Mouse (Mus musculus) neural tube, embryonic 14.5 days (tissue): ENCODE results near the gene Plekhj1. TPM values are rescaled to one million over a fixed set of nuclear protein-coding genes. Genes with fewer than 3 reads are reported as not detected.

Experiments
- ATAC-seq: fragments of 200-750 bp; cut with Nextera tagmentation; 2 replicates; pipeline ENCODE4 v1.8.0; 2017; ENCODE audit warnings: low read depth, mild to moderate bottlenecking, moderate TSS enrichment, moderate library complexity
- H3K27ac ChIP-seq: fragments of 300-500 bp; sonication (generic); 2 replicates; pipeline ENCODE4 v1.5.1; 2014; ENCODE audit warnings: low read depth, mild to moderate bottlenecking, control low read depth, low read length, moderate library complexity, mixed read lengths
- H3K27me3 ChIP-seq: fragments of 300-500 bp; sonication (generic); 2 replicates; pipeline ENCODE4 v1.6.1; 2014; ENCODE audit warnings: low read length; ENCODE audit not compliant: control insufficient read depth, insufficient read depth
- H3K36me3 ChIP-seq: fragments of 300-500 bp; sonication (generic); 2 replicates; pipeline ENCODE4 v1.6.1; 2014; ENCODE audit warnings: low read length, mixed read lengths; ENCODE audit not compliant: control insufficient read depth, insufficient read depth
- H3K4me1 ChIP-seq: fragments of 300-500 bp; sonication (generic); 2 replicates; pipeline ENCODE4 v1.6.1; 2014; ENCODE audit warnings: low read length; ENCODE audit not compliant: control insufficient read depth, insufficient read depth
- H3K4me2 ChIP-seq: fragments of 300-500 bp; sonication (generic); 2 replicates; pipeline ENCODE4 v1.6.1; 2014; ENCODE audit warnings: mild to moderate bottlenecking, low read depth, low read length, control low read depth
- H3K4me3 ChIP-seq: fragments of 300-500 bp; sonication (generic); 2 replicates; pipeline ENCODE4 v1.5.1; 2014; ENCODE audit warnings: low read depth, low read length, control low read depth, mixed read lengths
- H3K9ac ChIP-seq: fragments of 300-500 bp; sonication (generic); replicated peaks from 2 replicates; pipeline ENCODE4 v1.6.1; 2014; ENCODE audit warnings: low read depth, mild to moderate bottlenecking, control low read depth, low read length, mixed read lengths
- H3K9me3 ChIP-seq: fragments of 300-500 bp; sonication (generic); 2 replicates; pipeline ENCODE4 v1.6.1; 2016; ENCODE audit warnings: low read length; ENCODE audit not compliant: control insufficient read depth
- WGBS: fragments of 180-500 bp; shearing (Covaris S2); extraction: QIAGEN DNeasy Blood & Tissue Kit; methylation state at CpG from one replicate; pipeline ENCODE4 v1.1.7; 2014; 5-methylcytosine and 5-hydroxymethylcytosine counted together
- polyA plus RNA-seq: library from polyadenylated mRNA; unstranded; fragments of >200 nt; fragmentation: Nextera tagmentation; extraction: Ambion mirVana; gene quantifications from 2 replicates; pipeline ENCODE4 v1.2.1, GENCODE M21; 2014

Gene Plekhj1
- polyA plus RNA-seq, 1 experiment from 2014 or later = 126 TPM

DNA sequence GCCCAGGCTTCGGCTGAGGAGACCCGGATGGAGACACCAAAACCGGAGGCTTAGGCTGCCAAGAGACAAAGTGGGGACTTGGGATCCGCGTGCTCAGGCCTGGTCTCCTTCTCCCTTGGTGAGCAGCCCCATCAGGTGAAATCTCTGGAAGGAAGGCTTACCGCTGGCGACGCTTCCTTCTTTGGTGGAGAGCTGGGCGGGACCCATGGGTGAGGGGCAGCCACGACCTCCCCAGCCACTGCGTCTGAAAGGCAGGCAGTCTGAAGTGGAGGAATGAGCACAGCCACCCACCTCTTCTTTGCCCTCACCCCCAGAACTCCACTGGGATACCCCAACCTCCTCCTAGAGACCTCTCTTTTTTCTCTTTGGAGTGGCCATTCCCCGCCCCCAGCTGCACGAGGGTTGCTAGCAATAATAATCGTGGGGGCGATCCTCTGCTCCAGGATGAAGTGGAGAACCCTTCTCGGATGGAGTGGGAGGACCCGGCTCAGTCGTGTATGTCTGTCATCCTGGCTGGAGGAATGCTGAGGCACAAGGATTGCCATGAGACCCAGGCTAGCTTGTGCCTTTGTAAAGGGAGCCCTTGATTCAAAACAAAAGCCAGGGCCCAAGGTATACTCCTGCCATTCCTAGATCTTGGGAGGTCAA, 10.7 kb upstream of the Plekhj1 start:
- 9% methylated on average over 18 of the region's 18 CpGs for WGBS

DNA sequence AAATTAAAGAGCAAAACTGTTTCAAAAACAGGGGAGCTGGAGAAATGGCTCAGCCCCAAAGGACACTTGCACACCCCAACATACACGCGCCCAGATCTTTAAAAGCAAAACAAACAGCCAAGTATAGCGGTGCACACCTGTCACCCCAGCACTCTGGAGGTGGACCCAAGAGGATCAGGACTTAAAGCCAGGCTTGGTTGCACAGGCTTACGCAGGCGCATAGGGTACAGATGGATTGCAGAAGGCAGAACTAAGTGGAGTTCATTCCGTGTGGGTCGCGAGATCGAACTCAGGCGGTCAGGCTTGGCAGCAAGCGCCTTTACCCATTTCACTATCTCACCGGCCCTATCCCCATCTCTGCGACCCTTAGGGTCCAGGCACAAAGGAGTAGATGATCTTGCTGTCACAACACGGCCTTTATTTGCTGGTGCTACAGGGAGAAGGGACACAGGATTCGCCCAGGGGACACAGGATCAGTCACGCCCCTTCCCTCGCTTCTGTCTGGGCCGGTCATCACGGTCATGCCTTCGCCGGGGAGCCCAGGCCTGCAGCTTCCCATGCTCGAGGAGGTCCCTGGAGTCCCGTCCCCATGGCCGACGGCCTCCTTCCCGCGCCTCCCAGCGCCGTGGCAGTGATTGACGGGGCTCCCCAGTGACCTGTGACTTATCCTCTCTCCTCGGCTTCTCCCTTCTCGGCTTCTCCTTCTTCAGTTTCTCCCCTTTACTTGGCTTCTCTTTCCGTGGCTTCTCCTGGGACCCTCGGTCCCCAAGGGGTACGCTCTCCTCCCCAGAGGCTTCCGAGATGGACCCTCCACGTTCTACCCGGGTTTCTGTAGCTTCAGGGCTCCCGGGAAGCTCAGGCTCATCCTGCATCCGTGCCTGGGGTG, 9.9 kb upstream of the Plekhj1 start:
- Histone ChIP-seq H3K27me3 (peaks cover 8% of the 10 kb centered on the region), H3K36me3 (peaks cover 13% of the 10 kb centered on the region; the same call in 1 of the 2 replicates), H3K4me3 (no peak overlapping the region), H3K27ac (no peak overlapping the region), H3K9ac (peak overlapping the region; percentile 28; the same call in 1 of the 2 replicates), H3K9me3 (no peaks in the 10 kb centered on the region), H3K4me2 (peak overlapping the region; percentile 21; the same call in 1 of the 2 replicates), H3K4me1 (peaks cover 17% of the 10 kb centered on the region)
- no peak for ATAC-seq
- WGBS = 22% methylated on average over 40 of the region's 40 CpGs

More for the DNA sequence above, 10.7 kb upstream of the Plekhj1 start:
- Histone ChIP-seq H3K36me3 (peaks cover 5% of the 10 kb centered on the region; the same call in 1 of the 2 replicates), H3K4me1 (peaks cover 17% of the 10 kb centered on the region), H3K9ac (peak overlapping the region; percentile 28; the same call in 1 of the 2 replicates), H3K4me3 (no peak overlapping the region), H3K9me3 (no peaks in the 10 kb centered on the region), H3K4me2 (peak overlapping the region; percentile 21; the same call in 1 of the 2 replicates), H3K27me3 (peaks cover 8% of the 10 kb centered on the region), H3K27ac (no peak overlapping the region)
- no peak for ATAC-seq

DNA sequence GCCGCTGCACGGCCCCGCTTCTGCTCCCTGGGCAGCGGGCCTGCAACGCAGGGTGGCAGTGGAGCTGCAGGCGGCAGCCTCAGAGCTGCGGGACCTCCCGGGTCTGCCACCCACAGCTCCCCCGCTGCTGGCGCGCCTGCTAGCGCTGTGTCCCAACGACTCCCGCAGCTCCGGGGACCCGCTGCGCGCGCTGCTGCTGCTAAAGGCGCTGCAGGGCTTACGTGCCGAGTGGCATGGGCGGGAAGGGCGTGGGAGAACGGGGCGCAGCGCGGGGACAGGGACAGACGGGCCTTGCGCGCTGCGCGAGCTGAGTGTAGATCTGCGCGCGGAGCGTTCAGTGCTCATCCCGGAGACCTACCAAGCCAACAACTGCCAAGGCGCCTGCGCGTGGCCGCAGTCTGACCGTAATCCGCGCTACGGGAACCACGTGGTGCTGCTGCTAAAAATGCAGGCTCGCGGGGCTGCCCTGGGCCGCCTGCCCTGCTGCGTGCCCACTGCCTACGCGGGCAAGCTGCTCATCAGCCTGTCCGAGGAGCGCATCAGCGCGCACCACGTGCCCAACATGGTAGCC, 8.7 kb upstream of the Plekhj1 start:
- ATAC-seq = peak; percentile 83
- H3K27me3 ChIP-seq = peaks cover 8% of the 10 kb centered on the region
- WGBS = under 1% methylated on average over 57 of the region's 58 CpGs

GRCm38 (mm10) chr10:80806341-80807056, 8.1 kb upstream of the Plekhj1 start:
- peaks cover 31% of the 10 kb centered on the region for H3K36me3 ChIP-seq
- H3K4me1 ChIP-seq = peaks cover 17% of the 10 kb centered on the region
- peak overlapping the region; percentile 71 for H3K9ac ChIP-seq
- peak overlapping the region; percentile 48 for H3K4me3 ChIP-seq
- ATAC-seq = no peak
- WGBS = 41% methylated on average over 34 of the region's 34 CpGs
- peaks cover 8% of the 10 kb centered on the region for H3K27me3 ChIP-seq
- H3K27ac ChIP-seq = peak overlapping the region; percentile 90
- H3K4me2 ChIP-seq = peak overlapping the region; percentile 96
- no peaks in the 10 kb centered on the region for H3K9me3 ChIP-seq

More for the DNA sequence above, 8.7 kb upstream of the Plekhj1 start:
- H3K4me1 ChIP-seq = peaks cover 17% of the 10 kb centered on the region
- H3K9ac ChIP-seq = peak overlapping the region; percentile 71
- H3K4me2 ChIP-seq = peak overlapping the region; percentile 96
- no peaks in the 10 kb centered on the region for H3K9me3 ChIP-seq
- H3K36me3 ChIP-seq = peaks cover 25% of the 10 kb centered on the region
- H3K4me3 ChIP-seq = peak overlapping the region; percentile 48
- H3K27ac ChIP-seq = peak overlapping the region; percentile 90

GRCm38 (mm10) chr10:80805925-80806324, 7.5 kb upstream of the Plekhj1 start:
- Histone ChIP-seq H3K4me3 (no peak overlapping the region), H3K4me1 (peaks cover 17% of the 10 kb centered on the region), H3K9ac (no peak overlapping the region), H3K27ac (no peak overlapping the region), H3K4me2 (no peak overlapping the region), H3K36me3 (peaks cover 35% of the 10 kb centered on the region), H3K27me3 (peaks cover 8% of the 10 kb centered on the region), H3K9me3 (no peaks in the 10 kb centered on the region)
- peak; percentile 24; the same call in 1 of the 2 replicates for ATAC-seq
- 14% methylated on average over 3 of the region's 3 CpGs for WGBS

- Histone ChIP-seq H3K9me3 (no peaks in the 10 kb centered on the region), H3K27ac (no peak overlapping the region), H3K4me1 (peaks cover 17% of the 10 kb centered on the region), H3K4me3 (no peak overlapping the region), H3K36me3 (peaks cover 37% of the 10 kb centered on the region), H3K27me3 (peaks cover 6% of the 10 kb centered on the region), H3K4me2 (no peak overlapping the region), H3K9ac (no peak overlapping the region)
- WGBS = 85% methylated on average over 5 of the region's 5 CpGs
- ATAC-seq = no peak
Observed at GRCm38 (mm10) chr10:80805322-80805721, 6.9 kb upstream of the Plekhj1 start.

DNA sequence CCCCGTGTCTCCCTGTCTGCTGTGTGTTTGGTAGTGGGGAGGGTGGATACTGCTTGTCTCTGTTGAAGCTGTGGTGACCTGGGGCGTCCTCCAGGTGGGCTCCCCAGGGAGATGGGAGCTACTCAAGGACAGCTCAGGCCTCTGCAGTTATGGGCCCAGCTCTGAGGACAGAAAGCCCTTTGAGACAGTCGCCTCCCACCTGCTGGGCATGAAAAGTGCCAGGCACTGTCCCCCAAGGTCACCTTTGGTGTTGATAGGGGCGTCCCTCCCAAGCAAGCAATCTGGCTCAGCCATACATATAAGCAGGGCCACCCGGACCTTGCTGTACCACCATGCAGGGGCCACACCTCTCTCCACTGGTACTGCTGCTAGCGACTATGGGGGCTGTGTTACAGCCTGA, 6.5 kb upstream of the Plekhj1 start, which contains the start of gene Amh:
Gene Amh (plus strand): TSS at position 328 of the 400 bp plus-strand sequence.
- no peak for ATAC-seq
- H3K36me3 ChIP-seq = peaks cover 37% of the 10 kb centered on the region
- 72% methylated on average over 6 of the region's 6 CpGs for WGBS
- H3K9ac ChIP-seq = no peak within 1 kb of the TSS
- no peak within 1 kb of the TSS for H3K27ac ChIP-seq
- no peak within 1 kb of the TSS for H3K4me2 ChIP-seq
- peaks cover 3% of the 10 kb centered on the region for H3K27me3 ChIP-seq
- H3K9me3 ChIP-seq = no peaks in the 10 kb centered on the region
- no peak within 1 kb of the TSS for H3K4me3 ChIP-seq
- peaks cover 21% of the 10 kb centered on the region for H3K4me1 ChIP-seq

DNA sequence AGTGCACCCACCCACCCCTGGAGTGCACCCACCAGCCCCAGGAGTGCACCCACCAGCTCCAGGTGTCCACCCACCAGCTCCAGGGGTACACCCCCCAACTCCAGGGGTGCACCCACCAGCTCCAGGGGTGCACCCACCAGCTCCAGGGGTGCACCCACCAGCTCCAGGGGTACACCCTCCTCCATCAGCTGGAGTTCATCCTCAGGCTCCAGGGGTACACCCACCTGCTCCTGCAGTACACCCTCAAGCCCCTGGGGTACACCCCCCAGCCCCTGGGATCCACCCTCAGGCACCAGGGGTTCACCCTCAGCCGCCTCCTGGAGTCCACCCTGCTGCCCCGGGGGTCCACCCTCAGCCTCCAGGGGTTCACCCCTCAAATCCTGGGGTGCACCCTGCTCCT, 5.9 kb upstream of the Plekhj1 start:
- WGBS = 96% methylated on average over 2 of the region's 2 CpGs
- Histone ChIP-seq H3K36me3 (peaks cover 37% of the 10 kb centered on the region), H3K4me3 (no peak overlapping the region), H3K27me3 (peaks cover under 1% of the 10 kb centered on the region; the same call in 1 of the 2 replicates), H3K27ac (no peak overlapping the region), H3K9me3 (no peaks in the 10 kb centered on the region), H3K9ac (no peak overlapping the region), H3K4me1 (peaks cover 25% of the 10 kb centered on the region), H3K4me2 (no peak overlapping the region)
- no peak for ATAC-seq
